Mouse (Mus musculus) urinary bladder, postnatal 4 days (tissue): ENCODE results near the gene Selenoo.

Experiments
- DNase-seq, 2 experiments: peaks; one replicate each; pipeline ENCODE4 v3.0.0; 2021 to 2022; ENCODE audit warnings: low spot score in 2 of 2

The Selenoo gene

DNA sequence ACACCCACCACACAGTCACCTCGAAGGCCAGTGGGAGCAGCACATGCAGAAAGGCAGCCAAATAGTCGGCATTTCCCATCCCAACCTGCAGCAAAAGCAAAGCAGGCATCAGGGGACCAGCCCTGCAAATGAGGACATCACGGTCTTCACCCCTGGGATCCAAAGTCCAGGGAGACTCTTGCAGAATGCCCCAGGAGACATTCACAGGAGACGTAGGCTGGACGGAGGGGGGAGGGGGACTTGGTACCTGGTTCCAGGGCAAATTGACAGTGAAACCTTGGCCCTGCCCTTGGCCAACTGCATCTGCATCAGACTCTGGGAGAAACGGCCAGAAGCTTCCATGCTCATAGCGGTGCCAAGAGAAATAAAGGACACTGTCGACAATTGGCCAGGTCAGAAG, 37.7 kb downstream of the Selenoo start:
- no peak for DNase-seq

DNA sequence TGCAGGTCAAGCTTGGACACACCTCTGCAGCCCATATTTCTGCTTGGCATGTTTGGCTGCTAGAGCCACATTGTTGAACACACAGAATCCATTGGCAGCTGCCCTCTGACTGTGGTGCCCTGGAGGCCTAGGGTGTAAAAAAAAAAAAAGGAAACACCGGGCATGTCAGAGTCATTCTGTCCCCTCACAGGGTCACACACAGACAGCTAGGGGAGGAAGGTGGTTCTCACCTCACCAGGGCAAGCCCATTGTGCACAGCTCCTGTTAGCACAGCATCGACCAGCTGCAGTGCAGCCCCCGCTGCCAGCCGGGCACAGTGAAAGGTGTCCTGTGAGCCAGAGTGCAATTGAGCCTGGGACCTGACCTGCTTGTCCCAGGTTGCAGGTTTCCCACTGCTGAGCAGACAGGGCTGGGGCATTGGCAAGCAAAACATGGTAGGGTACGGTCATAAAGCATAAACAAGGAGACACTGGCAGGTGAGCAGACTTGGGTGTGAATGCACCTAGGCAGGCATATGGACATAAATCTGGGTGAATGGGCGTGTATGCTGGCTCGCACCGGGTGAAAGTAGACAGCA, 38.6 kb downstream of the Selenoo start:
- no peak for DNase-seq

- DNase-seq: peak; percentile 74 to 80
Observed at GRCm38 (mm10) chr15:89128382-89129350, 39.8 kb downstream of the Selenoo start, which contains the start of gene Hdac10. Gene Hdac10 (minus strand): TSS chr15:89128700.

DNA sequence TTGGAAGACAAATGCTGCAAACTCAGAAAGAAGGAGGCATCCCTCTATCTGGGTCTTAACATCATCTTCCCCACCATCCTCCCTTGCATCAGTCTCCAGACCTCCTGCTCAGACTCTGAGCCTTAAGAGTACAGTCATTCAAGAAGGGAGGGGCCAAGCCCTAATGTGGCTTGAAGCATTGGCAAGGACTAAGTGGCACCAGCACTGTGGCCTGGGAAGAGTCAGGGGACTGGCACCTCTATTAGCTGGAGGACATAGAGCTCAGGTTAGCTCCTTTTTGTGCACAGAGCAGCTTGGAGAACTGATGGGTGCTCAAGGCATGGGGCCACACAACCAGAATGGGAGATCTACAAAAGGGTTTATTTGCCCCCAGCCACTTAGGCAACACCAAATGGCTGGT, 41.4 kb downstream of the Selenoo start:
- DNase-seq: no peak

DNA sequence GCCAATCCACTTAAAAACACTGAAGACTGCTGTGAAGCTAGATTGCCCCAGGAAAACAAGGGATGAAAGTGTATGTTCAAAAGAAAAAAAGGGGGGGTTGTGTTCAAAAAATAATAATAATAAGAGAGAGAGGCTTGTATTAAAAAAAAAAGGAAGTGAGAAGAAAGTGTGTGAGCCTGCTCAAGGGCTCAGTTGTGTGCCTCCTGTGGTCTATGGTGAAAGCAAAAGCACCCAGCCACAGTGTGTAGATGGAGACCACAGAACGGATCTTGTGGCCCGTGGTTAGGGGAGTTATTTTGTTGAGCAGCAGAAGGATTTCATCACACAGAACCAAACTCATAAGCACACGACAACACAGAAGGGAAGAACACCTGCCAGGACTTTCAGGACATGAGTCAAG, 42.4 kb downstream of the Selenoo start:
- DNase-seq: no peak

- no peak for DNase-seq
Observed at GRCm38 (mm10) chr15:89136461-89137155, 47.7 kb downstream of the Selenoo start.

DNA sequence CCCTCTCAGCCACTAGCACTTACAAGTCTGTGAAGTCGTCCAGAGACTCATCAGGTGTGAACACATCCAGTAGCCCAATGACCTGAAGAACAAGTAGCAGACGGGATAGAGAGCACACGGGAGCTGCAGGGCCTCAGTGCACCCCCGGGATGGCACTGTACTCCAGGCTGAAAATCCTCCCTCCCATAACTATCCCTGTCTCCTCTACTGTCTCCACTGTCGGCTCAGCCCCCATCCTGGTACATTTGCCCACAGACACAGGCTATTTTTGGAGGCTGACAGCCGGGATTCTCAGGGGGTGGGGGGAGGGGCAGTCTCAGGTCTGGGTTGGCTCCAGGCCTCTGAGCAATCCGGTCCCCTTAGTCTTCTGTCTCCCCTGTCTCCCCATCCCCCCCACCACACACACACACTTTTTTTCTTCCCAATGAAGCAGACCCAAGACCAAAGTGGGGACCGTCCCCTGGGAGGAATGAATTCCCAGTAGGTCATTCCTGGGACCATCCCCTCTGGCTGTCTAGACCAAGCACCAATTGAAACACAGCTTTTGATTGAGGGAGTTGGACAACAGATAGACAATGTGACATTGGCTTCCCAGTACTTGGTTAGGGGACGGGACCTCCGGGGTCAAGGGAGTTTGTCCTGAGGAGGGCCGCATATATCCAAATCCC, 48.6 kb downstream of the Selenoo start:
- DNase-seq: no peak

DNA sequence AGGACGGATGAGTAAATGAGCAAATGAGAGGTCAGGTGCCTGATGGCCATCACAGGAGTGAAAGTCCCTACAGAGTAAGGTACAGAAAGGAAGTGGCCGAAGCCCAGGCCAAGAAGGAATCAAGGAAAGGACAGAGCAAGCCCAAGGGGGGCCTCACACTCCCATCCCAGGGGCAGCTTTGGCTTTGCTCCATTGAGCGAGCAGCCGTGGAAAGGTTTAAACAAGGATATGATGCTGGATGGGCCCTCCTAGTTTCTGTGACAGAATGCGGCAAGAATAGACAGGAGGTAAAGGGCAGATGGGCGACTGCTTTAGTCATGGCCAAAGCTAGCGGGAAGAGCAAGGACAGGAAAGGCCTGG, 49.1 kb downstream of the Selenoo start:
- DNase-seq: no peak

DNA sequence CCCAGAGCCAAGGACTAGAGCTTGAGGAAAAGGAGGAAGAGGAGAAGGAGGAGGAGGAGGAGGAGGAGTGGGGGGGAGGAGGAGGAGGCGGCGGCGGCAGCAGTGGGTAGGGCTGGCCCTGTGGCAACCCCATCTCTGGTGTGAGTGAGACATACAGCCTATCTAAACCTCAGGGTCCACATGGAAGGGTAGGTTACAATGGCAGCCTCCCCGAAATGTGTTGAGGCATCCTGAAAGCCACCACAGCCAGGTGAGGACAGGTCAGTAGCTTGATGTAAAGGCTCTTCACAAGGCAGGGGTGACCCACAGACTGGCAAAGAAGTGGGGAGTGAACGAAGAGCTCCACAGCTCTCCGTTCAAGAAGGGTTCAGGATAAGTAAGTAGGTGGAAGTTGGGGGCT, 49.6 kb downstream of the Selenoo start:
- DNase-seq: no peak

- DNase-seq: no peak
Observed at GRCm38 (mm10) chr15:89140048-89140658, 51.3 kb downstream of the Selenoo start.

- no peak for DNase-seq
Observed at GRCm38 (mm10) chr15:89140659-89141252, 51.9 kb downstream of the Selenoo start, which contains the start of gene Mapk12. Gene Mapk12 (minus strand): TSS chr15:89140703.

DNA sequence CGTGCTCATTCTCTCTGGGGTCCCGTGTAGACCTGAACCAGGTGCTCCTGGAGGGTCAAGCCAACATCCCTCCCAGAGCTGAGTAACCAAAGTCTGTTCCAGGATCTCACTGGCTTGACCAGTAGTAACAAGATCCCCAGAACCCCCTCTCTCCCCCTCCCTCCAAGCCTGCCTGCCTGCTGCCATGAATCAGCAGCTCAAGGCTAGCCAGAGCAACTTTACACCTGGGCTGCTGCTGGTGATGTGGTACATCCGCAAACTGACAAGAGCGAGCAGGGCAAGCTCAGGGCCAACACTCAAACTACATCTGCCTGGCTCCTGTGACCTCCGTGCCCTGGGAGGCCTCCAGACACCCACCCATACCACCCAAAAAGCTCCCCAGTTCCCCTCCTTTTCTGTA, 52.6 kb downstream of the Selenoo start:
- no peak for DNase-seq

DNA sequence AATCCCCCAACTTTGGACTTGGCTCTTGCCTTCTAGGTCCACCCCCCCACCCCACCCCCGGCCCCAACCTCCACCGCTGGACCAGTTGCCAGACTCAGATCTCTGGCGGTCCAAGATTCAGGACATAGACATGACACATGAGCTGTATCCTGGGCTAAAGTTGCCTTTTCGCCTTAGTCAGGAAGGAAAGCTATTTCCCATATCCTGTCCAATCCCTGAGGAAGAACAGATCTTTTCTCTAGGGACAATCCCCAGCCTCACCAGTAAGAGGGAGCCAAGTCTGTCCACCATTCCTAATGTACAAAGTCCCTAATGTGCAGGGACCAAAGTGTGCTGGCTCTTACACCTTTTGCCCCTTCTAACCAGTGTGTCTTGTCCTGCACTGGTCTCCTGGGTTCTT, 53.0 kb downstream of the Selenoo start:
- DNase-seq: no peak

DNA sequence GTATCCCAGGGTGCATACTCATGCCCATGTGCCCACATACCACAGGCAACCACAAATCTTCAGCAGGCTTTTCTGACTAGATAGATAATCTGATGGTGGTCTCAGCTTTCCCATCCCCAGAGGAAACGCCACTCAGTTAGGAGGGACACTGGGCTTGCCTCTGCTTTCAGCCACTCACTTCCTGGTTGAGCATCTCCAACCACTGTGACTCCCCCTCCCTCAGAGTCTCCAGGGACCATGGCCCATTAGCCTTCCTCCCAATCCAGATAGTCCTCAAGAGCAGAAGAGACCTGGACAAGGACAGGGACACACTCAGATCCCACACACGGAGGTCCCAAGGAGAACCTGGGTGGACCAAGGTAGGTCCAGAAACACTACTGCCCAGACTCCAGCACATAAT, 54.2 kb downstream of the Selenoo start:
- no peak for DNase-seq

DNA sequence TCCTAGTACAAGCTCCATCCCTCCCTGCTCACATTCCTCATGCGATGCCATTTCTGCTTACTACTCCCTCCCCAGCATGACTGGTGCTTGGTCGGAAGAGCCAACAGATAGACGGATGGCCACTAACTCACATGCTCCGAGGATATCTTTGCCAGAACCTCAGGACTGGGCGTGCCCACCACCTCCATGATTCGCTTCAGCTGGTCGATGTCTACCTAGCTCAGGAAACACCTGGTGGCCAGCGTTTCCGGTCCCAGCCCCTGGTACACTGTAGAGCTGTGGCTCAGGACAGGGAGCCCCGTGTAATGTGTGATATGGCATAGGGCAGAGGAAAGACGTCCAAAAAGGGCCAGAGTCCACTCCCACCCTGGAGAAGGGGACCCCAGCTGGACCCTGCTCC, 56.1 kb downstream of the Selenoo start:
- no peak for DNase-seq

DNA sequence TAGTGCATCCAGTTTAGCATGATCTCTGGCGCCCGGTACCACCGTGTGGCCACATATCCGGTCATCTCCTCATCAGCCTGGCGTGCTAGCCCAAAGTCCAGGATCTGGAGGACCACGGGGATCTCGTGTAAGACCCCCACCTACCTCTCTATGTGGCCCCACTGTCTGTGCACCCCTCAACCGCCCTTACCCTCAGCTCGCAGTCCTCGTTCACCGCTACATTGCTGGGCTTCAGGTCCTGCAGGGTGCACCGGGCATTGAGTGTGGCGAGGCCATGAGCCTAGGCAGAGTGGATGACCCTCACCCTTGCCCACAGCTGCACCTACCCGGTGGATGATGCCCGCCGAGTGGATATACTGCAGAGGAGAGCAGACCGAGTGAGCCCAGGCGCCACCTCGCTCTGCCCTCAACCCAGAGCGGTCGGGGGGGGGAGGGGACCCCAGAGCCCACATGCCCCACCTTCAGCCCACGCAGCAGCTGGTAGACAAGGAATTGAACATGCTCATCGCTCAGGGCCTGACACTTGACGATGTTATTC, 57.0 kb downstream of the Selenoo start:
- DNase-seq: no peak

GRCm38 (mm10) chr15:89146537-89146936, 57.7 kb downstream of the Selenoo start:
- DNase-seq: no peak

DNA sequence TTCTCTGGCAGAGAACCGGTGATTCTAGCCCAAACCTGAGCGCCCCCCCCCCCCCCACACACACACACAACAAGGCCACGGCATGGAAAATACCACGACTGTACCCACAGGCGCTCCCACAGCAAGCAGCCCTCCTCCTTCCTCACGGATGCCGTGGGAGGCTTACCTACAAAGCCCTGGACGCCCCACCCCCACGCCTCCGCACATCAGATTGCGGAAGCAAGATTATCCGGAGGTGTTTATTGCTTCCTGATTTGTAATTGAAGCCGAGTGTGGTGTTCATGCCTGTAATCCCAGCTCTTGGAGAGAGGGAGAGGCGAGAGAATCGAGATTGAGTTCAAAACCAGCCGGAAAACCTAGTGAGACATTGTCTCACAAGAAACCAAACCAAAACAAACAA, 58.1 kb downstream of the Selenoo start:
- DNase-seq: no peak

GRCm38 (mm10) chr15:89147456-89147855, 58.6 kb downstream of the Selenoo start:
- DNase-seq: no peak

DNA sequence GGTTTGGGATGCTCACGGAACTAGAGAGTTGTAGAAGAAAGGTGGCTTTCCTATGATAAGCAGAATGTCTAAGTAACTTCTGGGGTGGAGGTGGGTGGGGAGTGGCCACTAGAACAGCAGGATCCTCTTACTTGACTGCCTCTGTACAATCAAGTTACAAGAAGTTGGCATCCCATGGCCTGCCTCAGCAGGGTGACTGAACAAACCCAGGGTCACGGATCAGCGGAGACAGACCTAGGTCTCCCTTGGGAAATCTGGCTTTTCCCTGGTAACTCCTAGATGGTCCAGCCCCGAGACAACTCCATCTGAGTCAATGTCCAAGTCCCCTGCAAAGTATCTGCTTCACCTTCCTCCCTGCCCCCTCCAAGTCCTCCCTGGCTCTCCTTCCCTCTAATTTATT, 59.0 kb downstream of the Selenoo start:
- no peak for DNase-seq
